In the genomic region with DNA sequence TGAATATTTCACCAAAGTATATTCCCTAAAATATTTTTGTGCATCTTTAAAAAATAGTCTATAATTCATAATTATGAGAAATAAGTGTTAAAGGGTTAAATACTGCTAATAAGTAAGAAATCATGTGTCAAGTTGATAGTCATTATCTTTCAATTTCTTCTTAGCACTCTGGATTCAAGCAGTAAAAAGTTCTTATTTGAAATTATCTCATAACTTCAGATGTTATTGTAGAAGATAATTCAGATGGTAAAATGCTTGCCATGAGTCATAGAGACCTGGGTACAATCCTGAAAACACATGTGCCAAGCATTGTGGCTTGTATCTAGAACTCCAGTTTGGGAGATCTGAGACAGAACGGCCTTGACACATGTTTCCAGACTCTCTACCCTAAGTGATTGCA, we compare ENCODE assay signal across 30 mouse cellular contexts.
"Had no signal": no experiment of that assay in that cellular context is flagged by ENCODE, and none has a peak within 500 bp of the region (broad histone marks: within the 10 kb centered on the region; RNA-seq: fewer than 3 reads in every experiment).

No protein-coding gene starts in this region.

- H3K27ac ChIP-seq: heart, embryonic 10.5 days; heart, embryonic 13.5 days; heart, embryonic 15.5 days; hindbrain, embryonic 10.5 days; hindbrain, embryonic 12.5 days; hindbrain, embryonic 13.5 days; hindbrain, embryonic 14.5 days; hindbrain, embryonic 15.5 days; hindbrain, postnatal 0 days; intestine, embryonic 15.5 days; kidney, embryonic 15.5 days; kidney, postnatal 0 days; layer of hippocampus, adult 2 months; left cerebral cortex, adult 2 months had no signal

- H3K9me3 ChIP-seq: heart, embryonic 10.5 days; heart, embryonic 12.5 days; heart, embryonic 13.5 days; heart, embryonic 15.5 days; hindbrain, embryonic 10.5 days; hindbrain, embryonic 12.5 days; hindbrain, embryonic 13.5 days; hindbrain, embryonic 15.5 days; intestine, embryonic 15.5 days; kidney, embryonic 15.5 days had no signal

- H3K4me1 ChIP-seq: heart, embryonic 10.5 days; heart, embryonic 12.5 days; heart, embryonic 13.5 days; heart, embryonic 15.5 days; hindbrain, embryonic 10.5 days; hindbrain, embryonic 12.5 days; hindbrain, embryonic 13.5 days; hindbrain, embryonic 15.5 days; intestine, embryonic 15.5 days; kidney, embryonic 15.5 days had no signal

- H3K27me3 ChIP-seq: heart, embryonic 12.5 days; heart, embryonic 13.5 days; heart, embryonic 15.5 days; hindbrain, embryonic 12.5 days; hindbrain, embryonic 13.5 days; hindbrain, embryonic 15.5 days; intestine, embryonic 15.5 days; kidney, embryonic 15.5 days had no signal

- H3K9ac ChIP-seq: heart, embryonic 12.5 days; heart, embryonic 13.5 days; heart, embryonic 15.5 days; hindbrain, embryonic 12.5 days; hindbrain, embryonic 13.5 days; hindbrain, embryonic 14.5 days; hindbrain, embryonic 15.5 days; intestine, embryonic 15.5 days; kidney, embryonic 15.5 days had no signal

- H3K4me3 ChIP-seq: heart, embryonic 10.5 days; heart, embryonic 12.5 days; heart, embryonic 13.5 days; heart, embryonic 15.5 days; hindbrain, embryonic 10.5 days; hindbrain, embryonic 12.5 days; hindbrain, embryonic 13.5 days; hindbrain, embryonic 15.5 days; intestine, embryonic 15.5 days; kidney, embryonic 15.5 days; layer of hippocampus, adult 2 months; left cerebral cortex, adult 2 months had no signal

- DNase-seq: heart, postnatal 10 days; heart, postnatal 14 days; heart, postnatal 36 days; heart, postnatal 4 days; kidney, adult 11 months; kidney, adult 18-20 months; kidney, adult 8-10 months; kidney, adult 9 months; kidney, postnatal 10 days; kidney, postnatal 14 days; kidney, postnatal 25 days; kidney, postnatal 36 days; kidney, postnatal 4 days; layer of hippocampus, adult 9-11 months; layer of hippocampus, postnatal 36 days had no signal

- H3K36me3 ChIP-seq: heart, embryonic 10.5 days; heart, embryonic 12.5 days; heart, embryonic 13.5 days; heart, embryonic 15.5 days; hindbrain, embryonic 10.5 days; hindbrain, embryonic 12.5 days; hindbrain, embryonic 13.5 days; hindbrain, embryonic 15.5 days; intestine, embryonic 15.5 days; kidney, embryonic 15.5 days had no signal
